Mouse (Mus musculus) liver, embryonic 13.5 days (tissue): ENCODE measurements around the gene Phf1. TPM values are rescaled to one million over a fixed set of nuclear protein-coding genes. Genes with fewer than 3 reads are reported as not detected.

Experiments used
- ATAC-seq: fragments of 200-750 bp; cut with Nextera tagmentation; 2 replicates; pipeline ENCODE4 v1.8.0; 2017; ENCODE audit warnings: low read depth, mild to moderate bottlenecking, moderate number of reproducible peaks, moderate library complexity
- DNase-seq: peaks from one replicate; pipeline ENCODE4 v3.0.0; 2022
- H3K27ac ChIP-seq: fragments of 300-500 bp; sonication (generic); 2 replicates; pipeline ENCODE4 v1.5.1; 2015; ENCODE audit warnings: moderate library complexity, mild to moderate bottlenecking, inconsistent platforms
- H3K27me3 ChIP-seq: fragments of 300-500 bp; sonication (generic); 2 replicates; pipeline ENCODE4 v1.6.1; 2015; ENCODE audit warnings: mild to moderate bottlenecking, inconsistent platforms
- H3K36me3 ChIP-seq: fragments of 300-500 bp; sonication (generic); 2 replicates; pipeline ENCODE4 v1.6.1; 2015; ENCODE audit warnings: mild to moderate bottlenecking, inconsistent platforms
- H3K4me1 ChIP-seq: fragments of 300-500 bp; sonication (generic); replicated peaks from 2 replicates; pipeline ENCODE4 v1.6.1; 2015; ENCODE audit warnings: inconsistent platforms
- H3K4me2 ChIP-seq: fragments of 300-500 bp; sonication (generic); 2 replicates; pipeline ENCODE4 v1.6.1; 2015; ENCODE audit warnings: inconsistent platforms, mild to moderate bottlenecking, moderate library complexity
- H3K4me3 ChIP-seq: fragments of 300-500 bp; sonication (generic); replicated peaks from 2 replicates; pipeline ENCODE4 v1.5.1; 2015; ENCODE audit warnings: mild to moderate bottlenecking, inconsistent platforms
- H3K9ac ChIP-seq: fragments of 300-500 bp; sonication (generic); 2 replicates; pipeline ENCODE4 v1.6.1; 2015; ENCODE audit warnings: mild to moderate bottlenecking, inconsistent platforms
- H3K9me3 ChIP-seq: fragments of 300-500 bp; sonication (generic); replicated peaks from 2 replicates; pipeline ENCODE4 v1.6.1; 2016; ENCODE audit warnings: inconsistent platforms
- WGBS: fragments of 180-500 bp; shearing (Covaris S2); methylation state at CpG from one replicate; pipeline ENCODE4 v1.1.7; 2015; ENCODE audit not compliant: insufficient replicate concordance; 5-methylcytosine and 5-hydroxymethylcytosine counted together
- polyA plus RNA-seq: library from polyadenylated mRNA; unstranded; fragments of >200 nt; fragmentation: Nextera tagmentation; extraction: Ambion mirVana; gene quantifications from 2 replicates; pipeline ENCODE4 v1.2.1, GENCODE M21; 2015

The Phf1 gene
- polyA plus RNA-seq, result 1.4 and 1.6 TPM in 2 replicates

- peaks cover 37% of the 10 kb centered on the region for H3K4me1 ChIP-seq
- DNase-seq (peak; percentile 94), ATAC-seq (peak; percentile 92)
- under 1% methylated on average over 43 of the region's 43 CpGs for WGBS
- peak within 1 kb of the TSS; percentile 99 for H3K4me2 ChIP-seq
- H3K9me3 ChIP-seq, result no peaks in the 10 kb centered on the region
- H3K9ac ChIP-seq, result peak within 1 kb of the TSS; percentile 81
- H3K27me3 ChIP-seq, result no peaks in the 10 kb centered on the region
- H3K4me3 ChIP-seq, result peak within 1 kb of the TSS; percentile 71
- peaks cover 86% of the 10 kb centered on the region for H3K36me3 ChIP-seq
- peak within 1 kb of the TSS; percentile 81 for H3K27ac ChIP-seq
These were observed at the start of gene Phf1 for GRCm38 (mm10) chr17:26932839-26933398. TSS of gene Phf1 (plus strand) at chr17:26933052.

GRCm38 (mm10) chr17:26883585-26883984 is 49.3 kb upstream of the Phf1 start:
- Histone ChIP-seq H3K4me2 (no peak overlapping the region), H3K36me3 (peaks cover 14% of the 10 kb centered on the region; the same call in 1 of the 2 replicates), H3K9ac (no peak overlapping the region), H3K27me3 (0 out of 2 replicates have a peak, but pooled peaks cover 5% of the 10 kb centered on the region), H3K4me1 (peaks cover 33% of the 10 kb centered on the region), H3K9me3 (no peaks in the 10 kb centered on the region), H3K4me3 (no peak overlapping the region), H3K27ac (no peak overlapping the region)
- no peak for DNase-seq
- WGBS, result 82% methylated on average over 6 of the region's 6 CpGs
- no peak for ATAC-seq

- H3K9ac ChIP-seq, result peak overlapping the region; percentile 66
- peaks cover 33% of the 10 kb centered on the region for H3K4me1 ChIP-seq
- 0 out of 2 replicates have a peak, but pooled peaks cover 5% of the 10 kb centered on the region for H3K27me3 ChIP-seq
- H3K4me3 ChIP-seq, result peak overlapping the region; percentile 60
- 9% methylated on average over 25 of the region's 25 CpGs for WGBS
- peak overlapping the region; percentile 65 for H3K27ac ChIP-seq
- peak; percentile 89 for DNase-seq
- H3K36me3 ChIP-seq, result peaks cover 11% of the 10 kb centered on the region; the same call in 1 of the 2 replicates
- peak overlapping the region; percentile 84 for H3K4me2 ChIP-seq
- no peaks in the 10 kb centered on the region for H3K9me3 ChIP-seq
- ATAC-seq, result peak; percentile 87
These were observed 47.6 kb upstream of the Phf1 start for GRCm38 (mm10) chr17:26884995-26885926.

- Histone ChIP-seq H3K27me3 (0 out of 2 replicates have a peak, but pooled peaks cover 5% of the 10 kb centered on the region), H3K27ac (peak overlapping the region; percentile 65; the same call in 1 of the 2 replicates), H3K4me1 (peaks cover 33% of the 10 kb centered on the region), H3K4me3 (peak overlapping the region; percentile 60), H3K36me3 (peaks cover 6% of the 10 kb centered on the region; the same call in 1 of the 2 replicates), H3K4me2 (peak overlapping the region; percentile 84), H3K9ac (peak overlapping the region; percentile 66), H3K9me3 (no peaks in the 10 kb centered on the region)
- DNase-seq (peak; percentile 77), ATAC-seq (peak; percentile 73)
- 8% methylated on average over 30 of the region's 30 CpGs for WGBS
These were observed 46.7 kb upstream of the Phf1 start for GRCm38 (mm10) chr17:26886047-26886749.

DNA sequence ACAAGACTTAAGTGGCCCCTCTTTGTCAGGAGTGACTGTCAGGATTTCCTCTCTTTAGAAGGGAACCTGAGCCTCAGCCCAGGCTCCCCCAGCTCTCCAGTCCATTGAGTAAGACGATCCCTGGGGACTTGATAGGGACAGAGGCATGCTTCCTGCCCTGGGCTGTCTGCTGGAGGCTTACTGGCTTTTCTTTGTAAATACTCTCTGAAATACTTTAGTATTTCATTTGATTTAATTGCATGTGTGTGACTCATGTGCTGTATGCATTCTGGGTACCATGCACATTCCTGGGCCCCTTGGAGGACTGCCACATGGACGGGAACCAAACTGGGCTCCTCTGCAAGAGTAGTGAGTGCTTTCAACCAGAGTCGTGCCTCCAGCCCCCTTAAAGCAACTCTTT is 44.9 kb upstream of the Phf1 start:
- WGBS, result 33% methylated on average over 3 of the region's 3 CpGs
- no peaks in the 10 kb centered on the region for H3K9me3 ChIP-seq
- no peak overlapping the region for H3K4me2 ChIP-seq
- H3K36me3 ChIP-seq, result no peaks in the 10 kb centered on the region
- peaks cover 38% of the 10 kb centered on the region for H3K4me1 ChIP-seq
- H3K27me3 ChIP-seq, result peaks cover 5% of the 10 kb centered on the region; the same call in 1 of the 2 replicates
- no peak overlapping the region for H3K4me3 ChIP-seq
- H3K9ac ChIP-seq, result no peak overlapping the region
- DNase-seq, result no peak
- H3K27ac ChIP-seq, result no peak overlapping the region
- no peak for ATAC-seq

DNA sequence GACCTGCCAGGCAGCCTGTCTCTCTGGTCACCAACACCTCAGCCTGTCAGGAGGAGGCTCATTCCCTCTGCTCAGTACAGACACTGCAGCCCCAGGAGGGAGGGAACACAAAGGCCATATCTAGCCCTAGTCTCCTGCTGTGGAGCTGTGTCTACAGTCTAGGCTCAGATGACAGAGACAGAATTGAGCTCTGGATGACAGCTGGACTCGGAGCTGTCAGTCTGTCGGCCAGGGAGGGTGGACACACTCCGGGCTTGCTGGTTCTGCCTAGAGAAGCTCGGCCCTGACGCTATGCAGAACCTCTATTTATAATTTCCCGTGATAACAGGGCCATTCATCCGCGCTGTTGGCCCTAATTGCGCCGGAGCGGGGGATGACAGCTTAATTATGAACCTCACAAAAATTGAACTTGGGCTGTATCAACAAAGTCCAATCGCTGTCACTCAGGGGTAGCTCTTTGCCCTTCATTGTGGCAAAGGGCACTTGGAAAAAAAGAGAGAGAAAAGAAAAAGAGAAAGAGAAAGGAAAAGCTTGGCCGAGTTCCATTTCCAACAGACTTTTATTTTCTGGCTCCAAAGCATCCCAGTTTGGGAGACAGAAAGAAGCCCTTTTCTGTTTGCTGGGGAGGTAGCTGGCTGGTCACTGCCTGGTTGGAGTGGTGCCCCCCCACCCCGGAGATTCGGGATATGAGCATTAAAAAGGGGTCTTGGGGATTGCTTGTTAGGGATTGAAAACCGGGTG is 40.0 kb upstream of the Phf1 start:
- DNase-seq (no peak), ATAC-seq (no peak)
- WGBS, result 62% methylated on average over 16 of the region's 16 CpGs

DNA sequence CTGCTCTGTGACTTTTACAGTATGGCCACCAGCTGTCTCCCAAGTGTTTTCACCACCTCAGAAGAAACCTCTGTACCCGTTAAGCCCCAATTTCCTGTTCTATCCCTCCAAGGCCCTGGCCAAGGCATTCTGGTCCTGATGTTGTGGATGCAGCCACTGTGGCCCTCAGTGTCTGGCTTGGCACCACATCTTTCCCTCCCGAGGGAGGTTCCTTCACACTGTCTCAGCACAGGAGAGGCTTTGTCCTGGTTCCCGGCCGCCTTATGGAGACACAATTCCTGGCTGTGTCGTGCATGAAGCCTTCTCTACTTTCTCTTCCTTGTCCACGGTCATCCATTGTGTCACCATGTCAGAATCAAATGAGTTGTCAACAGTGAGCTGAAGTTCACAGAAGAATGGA is 39.4 kb upstream of the Phf1 start:
- WGBS, result 57% methylated on average over 6 of the region's 6 CpGs
- ATAC-seq (no peak), DNase-seq (no peak)
- Histone ChIP-seq H3K4me1 (peaks cover 8% of the 10 kb centered on the region; the same call in 1 of the 2 replicates), H3K9me3 (no peaks in the 10 kb centered on the region; the same call in 1 of the 2 replicates), H3K36me3 (no peaks in the 10 kb centered on the region), H3K27ac (no peak overlapping the region), H3K4me2 (no peak overlapping the region), H3K4me3 (no peak overlapping the region), H3K9ac (no peak overlapping the region), H3K27me3 (peaks cover 12% of the 10 kb centered on the region)

More for the DNA sequence above, 40.0 kb upstream of the Phf1 start:
- Histone ChIP-seq H3K27me3 (peaks cover 9% of the 10 kb centered on the region), H3K27ac (no peak overlapping the region), H3K4me3 (no peak overlapping the region), H3K36me3 (no peaks in the 10 kb centered on the region), H3K4me1 (peaks cover 8% of the 10 kb centered on the region; the same call in 1 of the 2 replicates), H3K9me3 (no peaks in the 10 kb centered on the region; the same call in 1 of the 2 replicates), H3K9ac (no peak overlapping the region), H3K4me2 (no peak overlapping the region)

DNA sequence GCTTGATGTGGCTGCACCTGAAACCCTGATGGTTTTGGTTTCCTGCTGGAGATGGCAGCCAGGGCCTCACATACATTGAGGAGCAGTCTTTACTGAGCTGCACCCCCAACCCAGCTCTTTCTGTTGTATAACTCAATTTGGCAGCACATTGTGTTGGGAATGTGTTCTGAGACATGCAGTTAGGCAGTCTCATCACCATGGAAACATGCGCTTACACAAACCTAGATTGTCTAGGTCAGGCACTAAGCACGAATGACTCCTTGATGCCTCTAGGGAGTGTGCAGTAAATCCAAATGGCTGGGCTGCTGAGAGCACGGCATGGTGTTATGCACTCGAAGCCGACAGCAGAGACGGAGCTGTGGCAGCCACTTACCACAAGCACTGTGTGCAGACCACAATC is 38.5 kb upstream of the Phf1 start:
- H3K27me3 ChIP-seq, result peaks cover 12% of the 10 kb centered on the region
- no peak overlapping the region for H3K9ac ChIP-seq
- no peaks in the 10 kb centered on the region; the same call in 1 of the 2 replicates for H3K9me3 ChIP-seq
- H3K4me2 ChIP-seq, result no peak overlapping the region
- no peak for DNase-seq
- WGBS, result 73% methylated on average over 6 of the region's 6 CpGs
- no peak overlapping the region for H3K27ac ChIP-seq
- H3K4me3 ChIP-seq, result no peak overlapping the region
- ATAC-seq, result no peak
- H3K4me1 ChIP-seq, result peaks cover 8% of the 10 kb centered on the region; the same call in 1 of the 2 replicates
- no peaks in the 10 kb centered on the region for H3K36me3 ChIP-seq

DNA sequence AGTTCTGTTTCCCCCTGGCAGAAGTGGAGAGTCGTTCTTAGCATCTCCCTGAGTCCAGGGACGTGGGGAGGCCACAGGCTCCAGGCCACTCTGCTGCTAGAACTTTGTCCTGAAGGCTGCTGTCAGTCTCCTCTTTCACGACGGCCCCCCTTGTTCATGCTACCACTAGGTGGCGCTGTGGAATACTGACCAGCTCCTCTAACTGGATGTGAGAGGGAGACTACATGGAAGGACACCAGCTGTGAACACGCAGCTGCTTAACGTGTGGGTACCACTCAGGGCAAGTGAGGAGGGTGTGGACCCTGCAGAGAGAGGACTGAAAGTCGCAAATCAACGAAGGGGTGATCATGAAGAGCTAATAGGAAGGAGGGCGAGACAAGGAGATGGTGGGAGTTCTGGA is 37.3 kb upstream of the Phf1 start:
- H3K4me2 ChIP-seq, result no peak overlapping the region
- 12% methylated on average over 10 of the region's 10 CpGs for WGBS
- ATAC-seq (no peak), DNase-seq (peak; percentile 51)
- peaks cover 12% of the 10 kb centered on the region for H3K27me3 ChIP-seq
- no peaks in the 10 kb centered on the region; the same call in 1 of the 2 replicates for H3K9me3 ChIP-seq
- H3K36me3 ChIP-seq, result no peaks in the 10 kb centered on the region
- H3K4me3 ChIP-seq, result no peak overlapping the region
- H3K4me1 ChIP-seq, result peaks cover 8% of the 10 kb centered on the region; the same call in 1 of the 2 replicates
- no peak overlapping the region for H3K9ac ChIP-seq
- H3K27ac ChIP-seq, result no peak overlapping the region

DNA sequence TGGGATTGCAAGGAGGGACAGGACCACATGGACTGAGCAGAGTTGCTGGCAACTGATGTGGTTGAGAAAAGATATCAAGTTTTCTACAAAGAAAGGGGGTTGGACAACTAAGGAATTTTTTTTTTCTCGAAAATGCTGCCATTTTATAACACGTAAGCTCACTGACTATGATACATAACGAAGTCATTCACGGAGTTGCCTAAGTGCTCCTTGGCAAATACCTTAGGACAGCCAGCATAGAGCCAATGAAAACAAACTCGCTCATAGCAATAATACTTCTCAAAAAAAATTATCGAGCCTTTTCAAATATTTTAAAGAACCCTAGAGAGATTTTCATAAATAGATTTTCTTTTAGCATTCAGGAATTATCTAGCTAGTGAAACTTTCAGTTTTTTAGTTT is 31.9 kb upstream of the Phf1 start:
- Histone ChIP-seq H3K4me2 (no peak overlapping the region), H3K27me3 (peaks cover 10% of the 10 kb centered on the region; the same call in 1 of the 2 replicates), H3K4me1 (no peaks in the 10 kb centered on the region), H3K4me3 (no peak overlapping the region), H3K9ac (no peak overlapping the region), H3K27ac (no peak overlapping the region), H3K36me3 (no peaks in the 10 kb centered on the region), H3K9me3 (no peaks in the 10 kb centered on the region)
- WGBS, result 65% methylated on average over 6 of the region's 6 CpGs
- ATAC-seq (no peak), DNase-seq (no peak)
